Mouse (Mus musculus) testis, adult 2 months (tissue): ENCODE results near the gene Fbrs. TPM values are rescaled to one million over a fixed set of nuclear protein-coding genes. Genes with fewer than 3 reads are reported as not detected.

Experiments used
- H3K27ac ChIP-seq: fragments of 200-500 bp; 2 replicates; pipeline ENCODE4 v1.5.1; 2012; ENCODE audit warnings: low read depth, low read length; ENCODE audit not compliant: control insufficient read depth, insufficient read depth
- H3K27me3 ChIP-seq: fragments of 200-500 bp; 2 replicates; pipeline ENCODE4 v1.6.1; 2012; ENCODE audit warnings: mild to moderate bottlenecking, low read length, moderate library complexity; ENCODE audit not compliant: control insufficient read depth, insufficient read depth
- H3K36me3 ChIP-seq: fragments of 200-500 bp; 2 replicates; pipeline ENCODE4 v1.6.1; 2012; ENCODE audit warnings: mild to moderate bottlenecking, low read length; ENCODE audit not compliant: control insufficient read depth, insufficient read depth
- H3K4me1 ChIP-seq: fragments of 200-500 bp; 2 replicates; pipeline ENCODE4 v1.6.1; 2012; ENCODE audit warnings: low read length; ENCODE audit not compliant: control insufficient read depth, insufficient read depth
- H3K4me3 ChIP-seq: fragments of 200-500 bp; 2 replicates; pipeline ENCODE4 v1.5.1; 2012; ENCODE audit warnings: low read depth, mild to moderate bottlenecking, low read length, moderate library complexity, mixed read lengths; ENCODE audit not compliant: control insufficient read depth
- CTCF ChIP-seq: fragments of 200-500 bp; IDR thresholded peaks from 2 replicates; pipeline ENCODE4 v1.5.1; 2012; ENCODE audit warnings: low read depth, mild to moderate bottlenecking, inconsistent platforms, low read length, moderate library complexity; ENCODE audit not compliant: control insufficient read depth, insufficient read depth, insufficient replicate concordance
- POLR2A ChIP-seq: fragments of 200-500 bp; IDR thresholded peaks from 2 replicates; pipeline ENCODE4 v1.6.1; 2012; ENCODE audit warnings: low read depth, mild to moderate bottlenecking, inconsistent platforms, low read length, moderate library complexity; ENCODE audit not compliant: control insufficient read depth
- polyA plus RNA-seq: library from polyadenylated mRNA; depleted of rRNA; stranded (reverse); fragments of >200 nt; gene quantifications from 2 replicates; pipeline ENCODE4 v1.2.3, GENCODE M21; 2012; rRNA removed

Gene Fbrs
- polyA plus RNA-seq, 1 experiment: 44.8 TPM

- H3K4me3 ChIP-seq: peak overlapping the region; percentile 96
- no peaks in the 10 kb centered on the region for H3K27me3 ChIP-seq
- TF ChIP-seq POLR2A (no peak), CTCF (no peak)
- H3K36me3 ChIP-seq: peaks cover 2% of the 10 kb centered on the region; the same call in 1 of the 2 replicates
- H3K27ac ChIP-seq: peak overlapping the region; percentile 97
- H3K4me1 ChIP-seq: peaks cover 4% of the 10 kb centered on the region; the same call in 1 of the 2 replicates
Measured at GRCm38 (mm10) chr7:127512231-127513015, 33.4 kb downstream of the Fbrs start.

GRCm38 (mm10) chr7:127513016-127513390 is 34.0 kb downstream of the Fbrs start:
- Histone ChIP-seq H3K4me3 (peak overlapping the region; percentile 96), H3K4me1 (peaks cover 4% of the 10 kb centered on the region; the same call in 1 of the 2 replicates), H3K36me3 (peaks cover 2% of the 10 kb centered on the region; the same call in 1 of the 2 replicates), H3K27ac (peak overlapping the region; percentile 84), H3K27me3 (no peaks in the 10 kb centered on the region)
- TF ChIP-seq CTCF (no peak), POLR2A (no peak)

- TF ChIP-seq CTCF: no peak
- no peak for TF ChIP-seq POLR2A
- H3K27me3 ChIP-seq: no peaks in the 10 kb centered on the region
- peaks cover 4% of the 10 kb centered on the region; the same call in 1 of the 2 replicates for H3K4me1 ChIP-seq
- H3K4me3 ChIP-seq: peak overlapping the region; percentile 96
- peaks cover 2% of the 10 kb centered on the region; the same call in 1 of the 2 replicates for H3K36me3 ChIP-seq
- peak overlapping the region; percentile 84; the same call in 1 of the 2 replicates for H3K27ac ChIP-seq
Measured at GRCm38 (mm10) chr7:127513781-127514180, 34.8 kb downstream of the Fbrs start.

DNA sequence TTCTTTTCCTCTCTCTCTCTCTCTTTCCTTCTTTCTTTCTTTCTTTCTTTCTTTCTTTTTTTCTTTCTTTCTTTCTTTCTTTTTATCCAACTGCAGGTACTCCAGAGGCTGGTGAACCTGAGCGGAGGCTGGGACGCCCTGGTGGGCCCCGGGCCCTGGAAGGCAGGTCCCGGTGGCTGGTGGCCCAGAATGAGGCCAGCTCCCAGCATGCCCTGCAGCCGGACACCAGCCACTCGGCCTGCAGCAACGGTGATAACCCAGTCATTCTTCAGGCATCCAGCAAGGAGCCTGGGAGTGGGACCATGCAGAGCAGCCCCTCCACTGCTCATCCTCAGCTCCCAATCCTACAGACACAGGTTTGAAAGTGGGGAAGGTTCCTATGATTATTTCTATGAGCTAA is 36.8 kb downstream of the Fbrs start:
- Histone ChIP-seq H3K27me3 (no peaks in the 10 kb centered on the region), H3K27ac (no peak overlapping the region), H3K4me3 (no peak overlapping the region), H3K36me3 (peaks cover 4% of the 10 kb centered on the region), H3K4me1 (peaks cover 4% of the 10 kb centered on the region; the same call in 1 of the 2 replicates)
- TF ChIP-seq POLR2A: no peak

DNA sequence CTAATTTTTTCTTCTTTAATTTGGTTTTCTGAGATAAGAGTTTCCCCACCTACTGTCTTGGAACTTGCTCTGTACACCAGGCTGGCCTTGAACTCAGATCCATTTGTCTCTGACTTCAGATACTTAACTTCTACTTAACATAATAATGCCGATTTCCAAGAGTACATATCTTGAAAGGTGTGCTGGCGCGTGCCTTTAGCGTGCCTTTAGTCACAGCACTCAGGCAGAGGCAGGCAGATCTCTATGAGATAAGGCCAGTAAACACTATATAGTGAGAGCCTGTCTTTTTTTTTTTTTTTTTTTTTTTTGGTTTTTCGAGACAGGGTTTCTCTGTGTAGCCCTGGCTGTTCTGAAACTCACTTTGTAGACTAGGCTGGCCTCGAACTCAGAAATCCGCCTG is 37.3 kb downstream of the Fbrs start:
- TF ChIP-seq CTCF (no peak), POLR2A (no peak)
- Histone ChIP-seq H3K27me3 (no peaks in the 10 kb centered on the region), H3K36me3 (peaks cover 4% of the 10 kb centered on the region), H3K4me3 (no peak overlapping the region), H3K4me1 (peaks cover 4% of the 10 kb centered on the region; the same call in 1 of the 2 replicates), H3K27ac (no peak overlapping the region)

- Histone ChIP-seq H3K36me3 (peaks cover 4% of the 10 kb centered on the region), H3K4me3 (no peak within 1 kb of the TSS), H3K27ac (no peak within 1 kb of the TSS), H3K27me3 (no peaks in the 10 kb centered on the region), H3K4me1 (no peaks in the 10 kb centered on the region)
- TF ChIP-seq CTCF: no peak
- TF ChIP-seq POLR2A: no peak
Measured at GRCm38 (mm10) chr7:127519284-127519683, 40.3 kb downstream of the Fbrs start, which contains the start of gene Gm42715. Gene Gm42715, plus strand, starts transcription at chr7:127519584.

Other genes with a start within 250 kb of the Fbrs start
- gene Zfp553, start 246.1 kb upstream of the Fbrs start, polyA plus RNA-seq: 3.4 and 3.7 TPM in 2 replicates
- 2.8 and 3.2 TPM in 2 replicates for gene Sept1, start 246.1 kb upstream of the Fbrs start, polyA plus RNA-seq
- gene Zfp771, start 234.9 kb upstream of the Fbrs start, polyA plus RNA-seq: 41.0 and 48.4 TPM in 2 replicates
- 22.2 and 23.7 TPM in 2 replicates for gene Dctpp1, start 218.5 kb upstream of the Fbrs start, polyA plus RNA-seq
- gene Sephs2, start 205.1 kb upstream of the Fbrs start, polyA plus RNA-seq: 79.1 and 84.0 TPM in 2 replicates
- gene Itgal, start 182.9 kb upstream of the Fbrs start, polyA plus RNA-seq: 0.79 and 0.93 TPM in 2 replicates
- 42.7 and 45.0 TPM in 2 replicates for gene Zfp768, start 133.6 kb upstream of the Fbrs start, polyA plus RNA-seq
- 1.0 and 1.4 TPM in 2 replicates for gene Zfp747, start 103.1 kb upstream of the Fbrs start, polyA plus RNA-seq
- 0.32 and 0.37 TPM in 2 replicates for gene 9130019O22Rik, start 92.0 kb upstream of the Fbrs start, polyA plus RNA-seq
- 6.2 and 6.7 TPM in 2 replicates for gene E430018J23Rik, start 85.6 kb upstream of the Fbrs start, polyA plus RNA-seq
- gene Zfp764, start 72.4 kb upstream of the Fbrs start, polyA plus RNA-seq: 0.30 and 0.31 TPM in 2 replicates
- 18.6 and 30.1 TPM in 2 replicates for gene Zfp688, start 57.1 kb upstream of the Fbrs start, polyA plus RNA-seq
- gene Zfp689, start 30.0 kb upstream of the Fbrs start, polyA plus RNA-seq: 11.2 and 12.7 TPM in 2 replicates
- gene Prr14, start 19.6 kb upstream of the Fbrs start, polyA plus RNA-seq: 55.4 and 58.4 TPM in 2 replicates
- 13.7 and 20.0 TPM in 2 replicates for gene Srcap, start 32.8 kb downstream of the Fbrs start, polyA plus RNA-seq
- 6.1 and 6.6 TPM in 2 replicates for gene Gm42715, start 40.4 kb downstream of the Fbrs start, polyA plus RNA-seq
- gene Tmem265, start 82.2 kb downstream of the Fbrs start, polyA plus RNA-seq: 4.3 and 4.5 TPM in 2 replicates
- 1,776 and 1,820 TPM in 2 replicates for gene Phkg2, start 94.1 kb downstream of the Fbrs start, polyA plus RNA-seq
- gene Ccdc189, start 109.4 kb downstream of the Fbrs start, polyA plus RNA-seq: 200 and 220 TPM in 2 replicates
- 56.5 and 63.5 TPM in 2 replicates for gene Rnf40, start 109.6 kb downstream of the Fbrs start, polyA plus RNA-seq
- gene Zfp629, start 136.6 kb downstream of the Fbrs start, polyA plus RNA-seq: 10.4 and 14.9 TPM in 2 replicates
- gene Bcl7c, start 229.7 kb downstream of the Fbrs start, polyA plus RNA-seq: 69.0 and 79.6 TPM in 2 replicates
- 4.7 and 5.1 TPM in 2 replicates for gene Ctf1, start 233.5 kb downstream of the Fbrs start, polyA plus RNA-seq